Mouse (Mus musculus): ENCODE measurements around the gene Pnpla7. TPM values are rescaled to one million over a fixed set of nuclear protein-coding genes. Genes with fewer than 3 reads are reported as not detected.
A peak's percentile ranks its signal among the peaks of the same experiment; 100 is the strongest.

Pnpla7 gene
- total and polyA plus RNA-seq, 2 experiments from 2014 or later = 10.9 to 19.5 TPM

DNA sequence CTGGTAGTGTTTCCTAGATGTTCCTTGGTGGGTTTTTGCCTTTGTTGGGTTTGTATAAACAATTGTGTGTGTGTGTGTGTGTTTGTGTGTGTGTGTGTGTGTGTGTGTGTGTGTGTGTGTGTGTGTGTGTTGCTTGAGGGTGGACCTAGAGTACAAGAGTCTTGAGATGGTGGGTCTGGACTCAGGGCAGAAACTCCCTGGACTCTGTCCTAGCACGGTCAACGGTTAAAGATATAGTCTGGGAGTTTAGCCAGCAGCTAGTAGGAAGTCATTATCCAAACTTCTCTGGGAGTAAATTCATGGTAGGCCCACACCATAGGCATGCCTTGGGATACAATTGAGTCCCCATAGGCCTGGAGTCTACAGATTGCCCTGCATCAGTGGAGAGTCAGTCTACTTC is 112.0 kb downstream of the Pnpla7 start:
- DNase-seq (ENCODE audit: low spot score) (no peak), ATAC-seq (ENCODE audit: insufficient read depth, low read depth) (no peak)
- Histone ChIP-seq H3K9ac (replicated peaks; ENCODE audit: low read depth, low read length) (no peak overlapping the region), H3K27me3 (ENCODE audit: control insufficient read depth, insufficient read depth, low read length) (no peaks in the 10 kb centered on the region), H3K36me3 (replicated peaks; ENCODE audit: control insufficient read depth, insufficient read depth, low read length) (no peaks in the 10 kb centered on the region), H3K4me1 (ENCODE audit: control insufficient read depth, insufficient read depth) (0 out of 2 replicates have a peak, but pooled peaks cover 2% of the 10 kb centered on the region), H3K4me2 (ENCODE audit: low read depth, low read length) (no peak overlapping the region), H3K9me3 (replicated peaks; ENCODE audit: control insufficient read depth, low read length) (no peaks in the 10 kb centered on the region), H3K4me3 (ENCODE audit: low read depth, low read length) (no peak overlapping the region), H3K27ac (ENCODE audit: low read depth) (no peak overlapping the region)
- no peak for TF ChIP-seq EP300 (IDR thresholded peaks at IDR 0.05; ENCODE audit: low read depth)
- 39% methylated on average over 2 of the region's 2 CpGs for WGBS

DNA sequence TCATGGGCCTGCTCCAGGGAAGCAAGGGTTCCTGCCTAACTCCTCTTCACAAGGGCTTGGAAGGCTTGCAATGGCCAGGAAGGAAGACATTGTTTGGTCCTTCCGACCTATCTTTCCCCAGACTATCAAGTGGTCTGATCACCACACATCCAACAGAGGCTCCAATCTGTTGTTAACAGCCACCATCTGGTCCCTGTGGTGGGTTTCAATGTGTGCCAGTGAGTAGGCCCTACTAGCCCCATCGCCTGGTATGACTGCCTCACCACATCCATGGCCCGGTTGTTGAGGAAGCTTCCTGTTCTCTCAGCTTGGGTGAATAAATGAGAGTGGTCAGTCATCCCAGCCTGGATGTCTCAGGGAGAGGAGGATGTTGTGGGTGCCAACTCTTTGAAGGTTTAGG is 112.8 kb downstream of the Pnpla7 start:
- 66% methylated on average over 3 of the region's 3 CpGs for WGBS
- no peak for TF ChIP-seq EP300 (IDR thresholded peaks at IDR 0.05; ENCODE audit: low read depth)
- no peak for TF ChIP-seq CTCF (IDR thresholded peaks at IDR 0.05; ENCODE audit: low read depth)
- Histone ChIP-seq H3K27me3 (ENCODE audit: control insufficient read depth, insufficient read depth, low read length) (peaks cover 2% of the 10 kb centered on the region; the same call in 1 of the 2 replicates), H3K9ac (replicated peaks; ENCODE audit: low read depth, low read length) (no peak overlapping the region), H3K9me3 (replicated peaks; ENCODE audit: control insufficient read depth, low read length) (no peaks in the 10 kb centered on the region), H3K36me3 (replicated peaks; ENCODE audit: control insufficient read depth, insufficient read depth, low read length) (no peaks in the 10 kb centered on the region), H3K4me1 (ENCODE audit: control insufficient read depth, insufficient read depth) (0 out of 2 replicates have a peak, but pooled peaks cover 2% of the 10 kb centered on the region), H3K4me3 (ENCODE audit: low read depth, low read length) (no peak overlapping the region), H3K4me2 (ENCODE audit: low read depth, low read length) (no peak overlapping the region), H3K27ac (ENCODE audit: low read depth) (no peak overlapping the region)
- no peak for DNase-seq (ENCODE audit: low spot score)
- no peak for ATAC-seq (ENCODE audit: insufficient read depth, low read depth)

DNA sequence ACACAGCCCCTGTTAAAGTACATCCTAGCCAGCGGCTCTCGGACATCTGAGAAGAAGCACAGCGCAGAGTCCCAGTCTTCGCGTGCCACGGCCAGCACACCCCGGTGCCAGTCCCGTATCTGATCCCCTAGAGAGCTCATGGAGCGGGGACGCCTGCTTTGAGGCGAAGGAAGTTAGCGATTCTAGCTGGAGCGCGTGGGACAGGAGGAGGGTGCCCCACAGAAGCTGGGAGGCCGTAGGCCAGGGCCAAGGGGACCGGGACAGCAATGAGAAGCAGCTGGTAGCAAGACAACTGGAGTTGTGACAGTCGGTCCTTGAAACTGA is 118.9 kb downstream of the Pnpla7 start:
- no peak overlapping the region for H3K9ac ChIP-seq (replicated peaks; ENCODE audit: low read depth, low read length)
- no peak for DNase-seq (ENCODE audit: low spot score)
- no peak overlapping the region; the same call in 1 of the 2 replicates for H3K4me3 ChIP-seq (ENCODE audit: low read depth, low read length)
- H3K27ac ChIP-seq (ENCODE audit: low read depth) = no peak overlapping the region
- TF ChIP-seq CTCF (IDR thresholded peaks at IDR 0.05; ENCODE audit: low read depth) = no peak
- TF ChIP-seq EP300 (IDR thresholded peaks at IDR 0.05; ENCODE audit: low read depth) = no peak
- H3K36me3 ChIP-seq (replicated peaks; ENCODE audit: control insufficient read depth, insufficient read depth, low read length) = no peaks in the 10 kb centered on the region
- H3K4me2 ChIP-seq (ENCODE audit: low read depth, low read length) = peak overlapping the region; percentile 18; the same call in 1 of the 2 replicates
- no peaks in the 10 kb centered on the region for H3K9me3 ChIP-seq (replicated peaks; ENCODE audit: control insufficient read depth, low read length)
- 34% methylated on average over 17 of the region's 17 CpGs for WGBS
- H3K4me1 ChIP-seq (ENCODE audit: control insufficient read depth, insufficient read depth) = no peaks in the 10 kb centered on the region
- peaks cover 15% of the 10 kb centered on the region; the same call in 1 of the 2 replicates for H3K27me3 ChIP-seq (ENCODE audit: control insufficient read depth, insufficient read depth, low read length)
- no peak for ATAC-seq (ENCODE audit: insufficient read depth, low read depth)

DNA sequence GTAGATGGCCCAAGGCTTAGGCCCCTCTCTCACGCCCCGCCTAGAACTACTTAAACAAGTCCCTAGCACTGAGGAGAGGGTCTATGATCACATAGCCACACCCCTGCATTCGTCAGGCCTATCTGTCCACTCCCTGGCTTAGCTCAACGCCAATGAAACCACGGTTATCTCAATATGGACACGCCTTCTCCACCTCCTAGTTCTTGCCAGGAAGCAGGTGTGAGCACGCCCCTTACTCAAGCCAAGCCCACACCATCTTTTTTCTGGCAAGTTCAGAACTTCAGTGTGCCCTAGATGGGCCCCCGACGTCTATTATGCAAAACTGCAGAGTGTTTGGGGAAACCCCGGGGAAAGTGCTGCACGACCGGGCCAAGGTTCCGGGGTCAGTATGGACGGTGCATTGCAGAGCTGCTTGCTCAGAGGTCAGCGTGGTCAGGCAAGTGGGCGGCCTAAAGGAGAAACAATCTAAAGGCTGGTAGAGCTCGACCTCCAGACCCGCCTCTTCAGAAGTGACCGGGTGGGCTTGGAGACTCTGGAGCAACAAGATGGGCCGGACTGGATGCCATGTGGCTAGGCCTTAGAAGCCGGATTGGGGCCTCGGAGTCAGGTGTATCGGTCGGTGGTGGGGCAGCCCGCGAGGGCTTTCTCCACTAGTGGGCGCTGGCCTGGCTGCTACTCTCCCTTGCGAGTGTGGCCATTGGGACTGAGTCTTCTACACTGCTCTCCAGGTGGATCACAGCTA is 119.4 kb downstream of the Pnpla7 start, which contains the start of gene Noxa1:
TSS of gene Noxa1 (minus strand) at position 41 of the 742 bp plus-strand sequence.
- no peak for ATAC-seq (ENCODE audit: insufficient read depth, low read depth)

DNA sequence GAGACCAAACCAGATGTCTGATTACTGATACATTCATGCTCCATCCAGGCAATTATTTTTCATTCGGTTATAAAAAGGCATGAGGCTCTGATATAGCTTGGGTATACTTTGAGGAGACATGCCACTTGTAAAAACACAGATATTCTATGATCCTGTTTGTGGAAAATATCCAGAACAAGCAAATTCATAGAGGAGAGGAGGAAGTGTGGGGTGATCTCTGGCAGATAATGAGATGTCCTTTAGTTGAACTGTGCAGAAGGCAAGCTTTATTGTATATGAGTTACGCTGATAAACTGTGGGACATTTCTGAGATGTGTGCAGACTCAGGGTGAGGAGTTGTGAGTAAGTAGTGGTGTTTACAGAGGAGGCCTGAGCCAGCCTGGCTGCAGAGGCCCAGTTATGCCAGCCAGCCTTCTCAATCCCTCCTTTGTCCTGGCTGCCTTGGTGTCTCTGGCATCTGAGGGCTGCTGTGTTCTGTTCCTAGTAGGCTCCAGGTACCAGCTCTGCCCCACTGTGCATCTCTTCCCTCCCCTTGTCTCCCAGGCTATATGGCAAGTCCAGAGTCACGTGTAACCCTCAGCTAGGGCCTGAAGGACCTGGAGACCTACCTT is 122.3 kb downstream of the Pnpla7 start:
- Histone ChIP-seq H3K27me3 (ENCODE audit: control insufficient read depth, insufficient read depth, low read length) (peaks cover 15% of the 10 kb centered on the region; the same call in 1 of the 2 replicates), H3K36me3 (replicated peaks; ENCODE audit: control insufficient read depth, insufficient read depth, low read length) (no peaks in the 10 kb centered on the region), H3K4me1 (ENCODE audit: control insufficient read depth, insufficient read depth) (no peaks in the 10 kb centered on the region), H3K9ac (replicated peaks; ENCODE audit: low read depth, low read length) (no peak overlapping the region), H3K27ac (ENCODE audit: low read depth) (no peak overlapping the region), H3K9me3 (replicated peaks; ENCODE audit: control insufficient read depth, low read length) (no peaks in the 10 kb centered on the region), H3K4me2 (ENCODE audit: low read depth, low read length) (no peak overlapping the region), H3K4me3 (ENCODE audit: low read depth, low read length) (no peak overlapping the region)
- ATAC-seq (ENCODE audit: insufficient read depth, low read depth) (no peak), DNase-seq (ENCODE audit: low spot score) (no peak)
- TF ChIP-seq EP300 (IDR thresholded peaks at IDR 0.05; ENCODE audit: low read depth) = no peak
- no peak for TF ChIP-seq CTCF (IDR thresholded peaks at IDR 0.05; ENCODE audit: low read depth)
- whole genome bisulfite sequencing = 58% methylated on average over 3 of the region's 3 CpGs

More for the DNA sequence above, 119.4 kb downstream of the Pnpla7 start, which contains the start of gene Noxa1:
- TF ChIP-seq CTCF (IDR thresholded peaks at IDR 0.05; ENCODE audit: low read depth) = no peak
- TF ChIP-seq EP300 (IDR thresholded peaks at IDR 0.05; ENCODE audit: low read depth) = no peak
- Histone ChIP-seq H3K27me3 (ENCODE audit: control insufficient read depth, insufficient read depth, low read length) (peaks cover 15% of the 10 kb centered on the region; the same call in 1 of the 2 replicates), H3K27ac (ENCODE audit: low read depth) (no peak within 1 kb of the TSS), H3K4me2 (ENCODE audit: low read depth, low read length) (peak within 1 kb of the TSS; percentile 18; the same call in 1 of the 2 replicates), H3K4me1 (ENCODE audit: control insufficient read depth, insufficient read depth) (no peaks in the 10 kb centered on the region), H3K9ac (replicated peaks; ENCODE audit: low read depth, low read length) (no peak within 1 kb of the TSS), H3K36me3 (replicated peaks; ENCODE audit: control insufficient read depth, insufficient read depth, low read length) (no peaks in the 10 kb centered on the region), H3K4me3 (ENCODE audit: low read depth, low read length) (no peak within 1 kb of the TSS; the same call in 1 of the 2 replicates), H3K9me3 (replicated peaks; ENCODE audit: control insufficient read depth, low read length) (no peaks in the 10 kb centered on the region)
- peak; percentile 6 for DNase-seq (ENCODE audit: low spot score)
- WGBS = 51% methylated on average over 28 of the region's 28 CpGs

All from heart, postnatal 0 days (tissue).